Mouse (Mus musculus) erythroid progenitor cell, adult 5-6 weeks (primary cell): Measurements from ENCODE around the gene Glod4. TPM values are rescaled to one million over a fixed set of nuclear protein-coding genes. Genes with fewer than 3 reads are reported as not detected.

Experiments used
- ATAC-seq: replicated peaks from 2 replicates; pipeline ENCODE4 v1.8.0; 2016; ENCODE audit warnings: moderate number of reproducible peaks, mild to moderate bottlenecking, moderate TSS enrichment, inconsistent platforms; ENCODE audit not compliant: poor library complexity, low FRiP score, severe bottlenecking
- total RNA-seq, 2 experiments: library from RNA; stranded (forward) in 1 of 2; stranded (reverse) in 1 of 2; fragments of 150-400 nt in 1 of 2; fragments of 186-747, 209-891 nt in 1 of 2; gene quantifications; 2 replicates each; pipeline versions ENCODE4 v1.2.3 to v1.2.4; 2015 to 2017; ENCODE audit warnings: low replicate concordance in 2 of 2

Gene Glod4
- total RNA-seq, 2 experiments from 2014 or later: 15.9 to 39.9 TPM

- no peak for ATAC-seq
Observed at GRCm38 (mm10) chr11:76154861-76155260, 88.7 kb downstream of the Glod4 start.

DNA sequence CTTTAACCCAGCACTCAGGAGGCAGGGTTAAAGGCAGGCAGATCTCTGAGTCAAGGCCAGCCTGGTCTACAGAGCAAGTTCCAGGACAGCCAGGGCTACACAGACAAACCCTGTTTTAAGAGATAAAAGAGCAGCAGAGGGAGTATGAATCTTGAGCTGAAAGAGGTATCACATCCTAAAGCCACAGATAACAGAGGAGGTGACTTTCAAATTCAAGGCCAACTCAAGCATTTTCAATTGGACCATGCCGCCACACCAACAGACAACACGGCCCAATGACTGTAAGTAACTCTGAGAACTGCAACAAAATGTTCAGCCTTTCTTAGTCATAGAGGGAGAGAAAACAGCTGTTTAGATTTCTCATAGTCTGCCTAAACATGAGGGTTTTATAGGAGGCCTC lies 89.3 kb downstream of the Glod4 start:
- ATAC-seq: no peak

GRCm38 (mm10) chr11:76153236-76153951 lies 90.1 kb downstream of the Glod4 start:
- no peak for ATAC-seq

- ATAC-seq: no peak
Observed at GRCm38 (mm10) chr11:76150980-76151379, 92.5 kb downstream of the Glod4 start.

- ATAC-seq: no peak
Observed at GRCm38 (mm10) chr11:76148055-76149008, 95.2 kb downstream of the Glod4 start.

DNA sequence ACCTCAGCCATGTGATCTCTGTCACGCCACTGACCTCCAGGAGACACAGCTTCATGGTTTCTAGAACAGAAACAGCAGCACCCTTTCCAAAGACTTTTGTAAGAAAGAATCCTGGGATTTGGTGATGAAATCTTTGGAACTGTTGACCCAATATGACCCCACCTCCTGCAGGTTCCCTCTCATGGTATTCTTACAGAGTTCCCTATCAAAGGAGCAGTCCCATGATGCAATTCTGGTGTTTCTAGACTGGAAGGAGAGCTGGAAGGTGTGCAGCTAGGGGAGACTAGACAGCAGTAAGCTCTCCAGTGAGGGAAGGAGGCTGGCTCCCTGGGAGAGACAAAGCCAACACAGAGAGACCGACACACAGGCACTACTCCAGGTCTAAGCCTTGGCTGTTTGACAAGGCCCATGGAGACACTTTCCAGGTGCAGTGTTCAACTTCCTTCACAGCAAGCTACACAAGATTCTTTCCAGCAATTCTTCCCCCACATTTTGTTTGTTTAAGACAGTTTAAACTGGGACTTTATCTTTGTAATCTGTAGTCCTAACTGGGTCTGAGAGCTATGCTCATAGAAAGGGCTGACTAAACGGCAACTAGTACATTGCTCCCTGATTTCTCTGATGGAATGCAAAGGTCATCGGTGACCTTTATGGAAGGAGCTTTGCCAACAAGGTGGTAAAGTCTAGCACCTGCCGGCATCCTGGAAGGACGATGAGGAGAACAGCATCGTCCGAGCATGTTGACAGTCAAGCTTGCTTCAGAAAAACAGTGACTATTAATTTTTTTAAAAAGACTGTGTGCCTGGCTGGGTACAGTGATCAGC lies 97.1 kb downstream of the Glod4 start:
- no peak for ATAC-seq

- ATAC-seq: no peak
Observed at GRCm38 (mm10) chr11:76145169-76145568, 98.4 kb downstream of the Glod4 start.

DNA sequence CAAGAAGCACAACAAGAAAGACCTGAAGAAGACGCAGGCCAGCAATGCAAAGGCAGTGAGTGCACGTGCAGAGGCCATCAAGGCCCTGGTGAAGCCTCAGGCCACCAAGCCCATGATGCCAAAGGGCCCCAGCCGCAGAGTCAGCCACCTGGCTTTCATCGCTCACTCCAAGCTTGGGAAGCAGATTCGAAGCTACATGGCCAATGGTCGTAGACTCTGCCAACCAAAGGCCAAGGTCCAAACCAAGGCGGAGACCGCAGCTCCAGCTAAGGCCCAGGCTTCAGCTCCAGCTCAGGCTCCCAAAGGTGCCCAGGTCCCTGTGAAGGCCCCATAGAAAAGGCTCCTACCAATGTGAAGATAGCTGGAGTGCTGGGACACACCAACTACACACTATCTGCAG lies 99.1 kb downstream of the Glod4 start:
- ATAC-seq: no peak

GRCm38 (mm10) chr11:76137996-76138395 lies 105.5 kb downstream of the Glod4 start:
- ATAC-seq: no peak

DNA sequence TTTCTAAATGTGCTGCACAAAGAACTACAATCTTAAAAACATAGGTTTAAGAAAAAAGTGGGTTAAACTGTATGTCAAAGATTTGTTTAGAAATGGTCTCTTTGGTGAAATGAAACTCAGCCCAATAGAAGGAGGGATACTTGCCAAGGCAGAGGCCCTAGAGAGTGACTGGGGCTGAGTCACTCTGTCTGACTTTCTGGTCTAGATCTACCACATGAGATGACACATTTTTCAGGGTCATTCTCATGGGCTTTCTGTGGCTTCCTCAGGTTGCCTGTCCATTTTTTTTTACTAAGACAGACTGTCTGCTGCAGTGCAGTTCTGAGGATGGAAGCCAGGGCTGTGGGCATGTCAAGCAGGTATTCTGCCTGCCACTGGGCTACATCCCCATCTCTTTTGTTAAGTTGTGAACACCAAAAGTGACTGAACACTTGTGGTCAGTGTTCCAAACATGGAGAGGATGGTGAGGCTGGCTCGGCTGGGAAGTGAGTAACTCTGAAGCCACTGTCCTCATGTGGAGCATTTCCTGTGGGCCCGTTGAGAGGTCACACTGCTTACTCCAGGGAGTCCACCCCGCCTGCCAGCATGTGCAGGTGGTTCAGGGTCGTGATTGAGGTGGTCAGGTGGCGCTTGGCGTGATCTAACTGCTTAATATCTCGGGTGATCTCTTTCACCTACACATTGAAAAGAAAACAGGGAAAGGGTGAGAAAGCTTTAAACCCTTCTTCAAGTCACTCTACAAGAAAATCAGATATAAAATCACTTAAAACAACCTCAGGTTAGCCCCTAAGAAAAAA lies 107.7 kb downstream of the Glod4 start:
- ATAC-seq: no peak

DNA sequence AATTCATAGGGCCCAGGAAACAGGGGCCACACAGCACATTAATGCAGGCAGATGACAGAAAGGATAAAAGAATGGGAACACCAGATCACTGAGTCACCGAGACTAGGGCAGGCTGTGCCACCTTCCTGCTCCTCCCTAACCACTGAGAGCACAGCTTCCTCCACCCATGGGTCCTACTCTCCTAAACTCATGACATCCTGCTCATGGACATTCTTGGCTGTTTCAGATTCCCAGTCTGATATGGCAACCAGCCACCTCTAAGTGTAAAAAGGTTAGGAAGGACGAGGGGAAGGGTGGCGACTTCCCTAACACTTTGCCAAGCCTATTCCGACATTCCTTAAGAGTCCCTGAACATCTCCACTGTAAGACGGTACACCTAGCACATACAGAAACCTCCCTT lies 112.7 kb downstream of the Glod4 start:
- ATAC-seq: no peak

- no peak for ATAC-seq
Observed at GRCm38 (mm10) chr11:76125386-76125785, 118.1 kb downstream of the Glod4 start.

GRCm38 (mm10) chr11:76123517-76123916 lies 120.0 kb downstream of the Glod4 start:
- ATAC-seq: no peak

DNA sequence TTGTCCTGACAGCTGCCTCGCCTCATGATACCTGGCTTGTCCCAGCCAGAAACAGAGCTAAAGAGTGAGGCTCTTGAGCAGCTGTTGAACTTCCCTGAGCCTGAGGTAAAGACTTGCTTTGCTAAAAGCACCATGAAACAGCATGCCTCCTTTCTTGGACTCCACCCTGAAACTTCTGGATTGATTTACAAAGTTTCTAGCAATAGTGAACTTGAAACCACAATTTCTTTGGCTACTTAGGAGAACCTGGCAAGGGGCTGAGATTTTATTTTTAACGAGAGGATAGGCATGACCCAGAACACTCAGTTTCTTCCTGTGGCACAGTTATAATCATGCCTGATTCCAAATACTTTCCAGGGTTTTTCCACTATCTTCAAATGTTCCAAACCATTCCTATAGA lies 121.0 kb downstream of the Glod4 start:
- no peak for ATAC-seq

- ATAC-seq: no peak
Observed at GRCm38 (mm10) chr11:76121086-76121485, 122.4 kb downstream of the Glod4 start.

GRCm38 (mm10) chr11:76120407-76120901 lies 123.1 kb downstream of the Glod4 start:
- ATAC-seq: no peak

GRCm38 (mm10) chr11:76110416-76110815 lies 133.1 kb downstream of the Glod4 start:
- no peak for ATAC-seq

GRCm38 (mm10) chr11:76106551-76107496 lies 136.7 kb downstream of the Glod4 start:
- ATAC-seq: no peak
